Mouse (Mus musculus): ENCODE results near the gene Lama5.

The Lama5 gene

DNA sequence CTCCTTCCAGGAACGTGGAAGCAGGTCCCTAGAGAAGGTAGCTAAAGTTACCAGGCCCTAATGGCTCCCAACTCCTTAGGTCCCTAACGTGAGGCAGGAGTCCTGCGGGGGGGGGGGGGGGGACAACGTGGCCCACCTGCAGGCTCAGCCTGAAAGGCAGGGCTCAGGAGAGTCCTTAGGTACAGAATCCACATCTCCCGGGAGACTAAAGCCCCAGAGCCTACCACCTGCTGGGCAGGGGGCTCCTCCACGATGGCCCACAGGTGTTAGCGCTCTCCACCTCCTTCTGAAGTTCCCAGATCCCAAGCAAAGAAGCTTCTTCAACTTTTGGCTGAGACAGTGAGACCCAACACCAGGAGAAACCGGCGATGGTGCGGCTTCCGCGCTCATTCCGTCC is 1.0 kb downstream of the Lama5 start:
- DNase-seq (ENCODE audit: low spot score): no peak

DNA sequence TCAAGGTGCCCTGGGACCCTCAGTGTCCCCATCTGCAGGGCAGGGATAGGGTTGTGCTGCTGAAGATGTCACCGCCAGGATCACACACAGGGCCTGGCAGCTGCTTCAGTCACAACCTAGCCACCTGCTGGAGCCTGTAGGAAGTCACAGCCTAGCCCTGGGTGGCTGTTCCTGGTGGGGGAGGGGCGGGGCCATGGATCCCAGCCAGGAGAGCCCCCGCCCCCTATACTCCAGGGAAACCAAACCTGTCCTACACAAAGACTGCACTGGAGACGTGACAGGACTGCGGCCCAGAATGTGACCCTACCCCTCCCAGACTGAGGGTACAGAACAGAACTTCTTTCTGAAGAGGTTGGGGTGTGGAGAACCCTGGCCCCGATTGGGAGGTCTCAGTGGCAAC is 3.4 kb downstream of the Lama5 start:
- DNase-seq (ENCODE audit: low spot score): no peak

DNA sequence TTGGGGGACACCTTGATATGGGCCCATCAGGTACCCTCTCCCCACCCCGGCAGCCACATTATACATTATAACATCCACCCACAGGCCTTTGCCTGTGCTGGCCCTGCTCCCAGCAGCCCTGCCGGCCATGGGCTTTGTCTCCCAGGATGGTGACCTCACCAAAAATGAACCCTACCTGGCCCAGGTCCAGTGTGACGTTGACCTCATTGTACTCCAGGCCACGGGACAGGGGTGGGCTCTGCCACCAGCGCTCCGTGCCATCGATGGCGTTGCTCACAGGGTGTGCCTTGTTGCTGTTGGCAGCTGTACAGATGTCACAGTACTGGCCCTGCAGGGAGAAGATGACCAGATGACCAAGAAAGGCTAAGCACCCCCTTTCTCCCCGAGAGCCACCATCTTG is 4.6 kb downstream of the Lama5 start:
- no peak for DNase-seq (ENCODE audit: low spot score)

DNA sequence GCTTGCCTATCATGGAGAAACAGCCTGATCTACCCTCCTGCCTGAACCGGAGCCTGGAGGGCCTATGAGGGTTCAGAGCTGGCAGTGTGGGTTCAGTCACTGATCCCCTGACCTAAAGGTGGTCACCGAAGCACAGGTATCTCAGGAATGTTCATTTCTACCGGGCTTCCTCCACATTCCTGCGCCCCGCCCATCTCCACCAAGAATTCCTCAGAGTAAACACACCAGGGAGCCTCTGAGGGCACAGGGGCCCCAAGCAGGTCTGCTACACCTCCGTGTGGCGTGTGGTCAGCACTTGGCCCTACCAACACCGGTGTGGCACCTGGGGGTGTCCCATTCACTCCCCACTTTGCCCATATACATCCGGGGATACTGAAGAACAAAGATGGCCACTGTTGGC is 5.5 kb downstream of the Lama5 start:
- no peak for DNase-seq (ENCODE audit: low spot score)

DNA sequence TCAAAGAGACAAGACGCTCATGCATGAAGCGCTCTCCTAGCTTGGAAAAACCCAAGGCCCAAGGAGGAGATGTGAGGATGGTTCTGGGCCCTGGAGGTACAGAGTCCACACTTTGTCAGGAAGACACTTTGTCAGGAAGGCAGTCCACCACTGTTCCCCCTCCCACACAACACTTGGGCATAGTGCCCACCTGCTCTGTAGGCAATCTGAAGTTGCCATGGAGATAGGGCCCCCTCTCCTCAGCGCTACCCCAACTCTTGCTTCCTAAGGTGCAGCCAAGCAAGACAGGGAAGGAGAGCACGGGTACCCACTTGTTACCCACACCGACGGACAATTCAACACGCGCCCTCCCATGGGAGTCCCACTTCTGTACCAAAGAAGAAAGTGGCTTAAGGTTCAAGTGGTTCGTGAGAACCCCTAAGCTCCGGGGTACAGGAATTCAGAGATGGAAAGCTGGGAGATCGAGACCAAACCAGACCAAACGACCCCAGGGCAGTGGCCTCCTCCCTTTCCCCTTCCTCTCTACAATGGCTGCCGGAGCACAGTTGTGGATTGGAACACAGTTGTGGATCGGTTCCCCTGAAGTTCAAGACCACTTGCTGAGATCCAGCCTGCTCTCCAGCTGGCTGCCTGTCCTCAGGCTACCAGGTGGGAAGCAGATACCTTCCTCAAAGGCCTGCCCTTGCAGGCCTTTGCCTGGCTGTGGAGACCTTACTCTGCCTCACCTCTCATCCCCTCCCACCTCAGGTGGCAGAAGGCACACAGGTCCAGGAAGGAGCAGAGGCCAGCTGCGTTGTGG is 6.3 kb downstream of the Lama5 start:
- no peak for DNase-seq (ENCODE audit: low spot score)

DNA sequence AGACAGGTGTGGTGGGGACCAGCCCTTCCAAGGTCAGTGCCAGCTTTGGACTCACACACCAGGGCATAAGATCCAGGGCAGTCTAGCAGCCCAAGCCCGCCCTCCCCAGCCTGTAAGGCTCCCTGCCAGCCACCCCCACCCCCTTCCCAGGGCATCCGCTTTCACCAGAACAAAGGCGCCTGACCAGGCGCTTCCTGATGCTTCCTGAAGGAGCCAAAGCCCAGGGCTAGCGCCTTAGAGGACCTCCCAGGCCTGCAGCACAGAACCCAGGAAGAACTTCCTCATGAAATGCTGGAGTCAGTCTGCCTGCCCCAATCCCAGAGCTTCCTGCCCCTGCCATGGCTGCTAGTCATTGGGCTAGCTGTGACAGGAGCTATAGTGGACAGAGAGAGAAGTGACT is 7.0 kb downstream of the Lama5 start:
- no peak for DNase-seq (ENCODE audit: low spot score)

DNA sequence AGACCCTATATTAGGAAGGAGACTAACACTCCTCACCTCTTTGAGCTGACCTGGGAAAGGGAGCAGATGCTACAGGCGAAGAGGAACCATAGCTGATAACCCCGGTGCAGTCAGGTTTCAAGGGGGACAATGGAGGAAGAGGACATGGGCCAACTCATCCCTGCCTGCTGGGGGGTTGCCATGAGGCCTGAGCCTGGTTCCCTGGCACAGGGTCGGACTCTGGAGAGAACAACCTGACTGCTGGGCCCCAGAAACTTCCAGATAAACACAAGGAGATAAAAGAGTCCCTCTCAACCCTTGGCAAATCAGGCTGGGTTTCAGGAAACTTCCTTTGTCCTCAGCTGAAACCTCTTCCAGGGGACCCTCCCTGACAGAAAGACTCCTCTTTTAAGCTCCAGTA is 7.4 kb downstream of the Lama5 start:
- DNase-seq (ENCODE audit: low spot score): no peak

DNA sequence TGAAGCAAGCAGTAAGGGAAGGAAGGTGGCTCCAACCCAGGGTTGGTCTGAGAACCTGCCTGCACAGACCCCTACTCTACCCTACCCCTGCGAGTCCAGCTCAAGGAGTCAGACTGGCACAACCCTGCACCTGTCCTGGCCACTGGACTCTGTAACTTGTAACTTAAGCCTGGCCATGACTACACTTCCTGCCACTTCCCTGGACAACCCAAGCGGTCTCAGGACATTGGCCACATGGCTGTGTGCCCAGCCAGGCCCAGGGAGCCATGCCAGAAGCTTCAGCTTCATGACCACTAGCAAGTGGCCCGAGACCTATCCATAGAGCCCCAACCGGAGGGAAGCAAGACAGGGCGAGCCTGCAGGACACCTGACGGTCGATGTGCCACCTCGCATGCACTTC is 8.1 kb downstream of the Lama5 start:
- DNase-seq (ENCODE audit: low spot score): no peak

DNA sequence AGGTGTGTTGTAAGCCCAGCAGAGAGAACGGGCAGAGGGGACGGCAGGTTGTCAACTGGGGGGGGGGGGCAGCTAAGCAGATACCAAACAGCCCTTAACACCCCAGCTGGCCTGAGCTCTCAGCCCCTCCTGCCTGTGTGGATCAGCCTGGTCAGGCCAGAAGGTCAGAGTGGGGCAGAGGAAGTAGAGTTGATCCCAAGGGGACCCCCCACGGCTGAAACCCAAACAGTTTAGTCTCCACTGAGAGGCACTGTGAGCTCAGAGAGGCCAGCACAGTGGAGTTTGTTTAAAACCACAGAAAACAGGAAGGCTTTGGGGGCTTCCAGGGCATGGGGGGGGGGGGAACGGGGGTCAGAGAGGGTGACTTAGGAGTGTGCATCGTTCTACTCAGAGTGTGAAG is 8.7 kb downstream of the Lama5 start:
- no peak for DNase-seq (ENCODE audit: low spot score)

DNA sequence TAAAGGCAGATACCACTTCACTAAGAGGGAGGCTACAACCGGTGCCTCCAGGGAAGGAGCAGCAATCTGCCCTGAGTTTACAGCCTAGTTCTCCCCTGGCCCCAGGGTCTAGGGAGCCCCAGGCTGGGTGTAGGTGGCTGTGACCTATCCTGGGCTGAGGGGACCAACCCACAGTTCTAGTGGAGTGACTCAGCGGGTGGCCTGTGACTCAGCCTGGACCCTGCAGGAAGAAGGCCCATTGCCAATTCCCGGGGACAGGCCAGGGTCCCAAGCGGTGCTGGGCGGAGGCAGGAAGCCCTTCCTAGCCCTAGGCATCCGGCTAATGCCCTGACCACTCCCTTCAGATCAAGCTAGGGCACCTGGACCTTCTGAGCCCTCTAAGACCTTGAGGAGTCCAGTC is 9.7 kb downstream of the Lama5 start:
- no peak for DNase-seq (ENCODE audit: low spot score)

DNA sequence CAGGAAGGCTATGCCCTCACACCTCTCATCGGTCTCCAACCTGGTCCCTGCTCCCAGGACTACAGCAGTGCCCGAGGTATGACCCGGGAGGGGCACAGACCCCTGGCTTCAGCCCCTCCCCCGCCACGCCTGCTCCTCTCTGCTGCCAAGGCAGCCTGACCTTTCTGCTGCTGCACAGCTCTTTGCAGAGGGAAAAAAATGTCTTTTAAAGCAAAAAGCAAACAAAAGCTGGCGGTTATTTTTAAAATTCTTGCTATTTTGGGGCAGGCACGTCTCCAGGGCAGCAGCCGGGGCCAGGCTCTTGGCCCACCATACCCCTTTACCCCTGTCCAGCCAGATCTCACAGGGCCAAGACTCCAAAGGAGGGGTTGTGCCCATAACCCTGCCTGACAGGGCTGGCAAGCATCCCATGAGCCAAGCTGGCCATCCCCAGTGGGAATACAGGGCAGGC is 10.6 kb downstream of the Lama5 start:
- DNase-seq (ENCODE audit: low spot score): no peak

DNA sequence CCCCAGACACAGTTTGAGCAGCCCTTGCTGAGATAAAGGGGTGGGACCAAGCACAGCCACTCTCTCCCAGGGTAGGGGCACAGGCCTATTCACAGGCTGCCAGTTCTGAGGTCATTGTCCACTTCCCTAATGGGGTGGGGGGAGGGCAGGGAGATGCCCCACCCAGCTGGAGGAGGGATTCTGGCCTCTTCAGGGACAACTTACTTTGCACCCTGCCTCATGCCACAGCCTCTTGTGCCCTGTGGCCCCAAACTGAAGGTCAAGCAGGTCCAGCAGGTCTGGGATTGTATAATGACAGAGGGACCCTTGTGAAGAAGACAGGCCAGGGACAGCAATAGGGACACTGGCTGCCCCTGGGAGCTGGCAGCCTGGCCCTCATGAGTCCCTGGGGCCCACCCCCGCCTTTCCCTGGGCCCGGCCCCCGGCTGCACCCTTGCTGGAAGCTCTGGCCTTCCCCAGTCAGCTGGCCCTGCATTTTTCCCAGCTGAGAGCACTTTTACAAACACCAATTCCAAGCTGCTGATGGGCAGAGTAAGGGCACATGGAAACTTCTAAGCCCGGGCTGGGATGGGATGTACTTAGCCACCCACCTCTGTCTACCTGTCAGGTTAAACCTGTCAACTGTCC is 11.2 kb downstream of the Lama5 start:
- no peak for DNase-seq (ENCODE audit: low spot score)

DNA sequence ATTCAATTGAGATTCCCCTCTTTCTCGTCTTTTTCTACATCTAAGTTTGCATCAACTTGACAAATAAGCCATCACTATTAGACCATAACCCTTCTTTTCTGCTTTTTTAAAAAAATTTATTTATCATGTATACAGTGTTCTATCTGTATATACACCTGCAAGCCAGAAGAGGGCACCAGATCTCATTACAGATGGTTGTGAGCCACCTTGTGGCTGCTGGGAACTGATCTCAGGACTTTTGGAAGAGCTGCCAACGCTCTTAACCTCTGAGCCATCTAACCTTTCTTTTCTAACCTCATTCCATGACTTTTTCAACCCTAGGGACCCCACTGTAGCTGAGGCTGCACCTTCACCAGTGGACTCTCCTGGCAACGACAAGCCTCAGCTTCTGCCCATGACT is 13.4 kb downstream of the Lama5 start:
- no peak for DNase-seq (ENCODE audit: low spot score)

DNA sequence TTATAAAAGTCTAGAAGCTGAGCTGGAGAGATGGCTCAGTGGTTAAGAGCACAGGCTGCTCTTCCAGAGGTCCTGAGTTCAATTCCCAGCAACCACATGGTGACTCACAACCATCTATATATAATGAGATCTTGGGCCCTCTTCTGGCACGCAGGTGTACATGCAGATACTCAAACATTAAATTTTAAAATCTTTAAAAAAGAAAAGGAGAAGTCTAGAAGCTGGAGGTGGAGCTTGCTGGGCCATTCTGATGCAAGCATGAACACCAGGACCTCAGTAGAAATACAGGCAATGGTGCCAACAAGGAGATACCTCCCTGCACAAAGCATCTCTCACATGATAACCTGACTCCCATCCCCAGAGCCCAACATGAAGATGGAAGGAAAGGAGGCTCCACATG is 16.7 kb downstream of the Lama5 start:
- no peak for DNase-seq (ENCODE audit: low spot score)

DNA sequence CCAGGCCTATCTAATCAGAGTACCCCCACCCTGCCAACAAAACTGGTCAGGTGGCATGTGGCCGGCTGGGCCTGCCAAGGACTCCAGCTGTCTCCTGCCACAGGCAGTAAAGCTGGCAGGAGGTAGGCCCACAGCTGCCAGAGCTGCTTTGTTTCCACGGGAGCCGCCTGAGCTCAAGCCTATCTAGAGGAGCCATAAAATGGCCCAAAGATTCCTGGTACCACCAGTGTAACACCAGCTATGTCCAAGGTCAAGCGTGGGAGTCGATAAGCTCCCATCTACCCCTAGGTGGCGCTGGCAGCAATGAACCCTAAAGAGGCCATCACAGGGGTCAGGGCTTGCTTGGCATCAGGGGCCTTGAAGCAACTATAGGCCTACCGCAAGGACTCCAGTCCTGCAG is 17.8 kb downstream of the Lama5 start:
- DNase-seq (ENCODE audit: low spot score): no peak

DNA sequence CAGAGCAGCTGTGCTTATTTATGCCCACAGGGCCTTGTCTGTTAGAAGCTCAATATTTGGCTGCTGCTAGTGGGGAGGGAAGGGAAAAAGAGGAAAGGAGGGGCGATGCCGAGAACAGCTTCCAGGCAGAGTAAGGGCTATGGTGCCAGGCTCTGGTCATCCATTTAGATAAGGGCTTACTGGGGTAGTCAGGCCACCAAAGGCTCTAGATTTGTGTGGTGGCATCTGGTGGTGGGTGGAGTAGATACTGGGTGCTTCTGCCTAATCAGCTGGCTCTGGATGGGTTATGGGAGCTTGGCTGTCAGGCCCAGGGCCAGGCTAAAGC is 19.7 kb downstream of the Lama5 start:
- DNase-seq (ENCODE audit: low spot score): no peak

DNA sequence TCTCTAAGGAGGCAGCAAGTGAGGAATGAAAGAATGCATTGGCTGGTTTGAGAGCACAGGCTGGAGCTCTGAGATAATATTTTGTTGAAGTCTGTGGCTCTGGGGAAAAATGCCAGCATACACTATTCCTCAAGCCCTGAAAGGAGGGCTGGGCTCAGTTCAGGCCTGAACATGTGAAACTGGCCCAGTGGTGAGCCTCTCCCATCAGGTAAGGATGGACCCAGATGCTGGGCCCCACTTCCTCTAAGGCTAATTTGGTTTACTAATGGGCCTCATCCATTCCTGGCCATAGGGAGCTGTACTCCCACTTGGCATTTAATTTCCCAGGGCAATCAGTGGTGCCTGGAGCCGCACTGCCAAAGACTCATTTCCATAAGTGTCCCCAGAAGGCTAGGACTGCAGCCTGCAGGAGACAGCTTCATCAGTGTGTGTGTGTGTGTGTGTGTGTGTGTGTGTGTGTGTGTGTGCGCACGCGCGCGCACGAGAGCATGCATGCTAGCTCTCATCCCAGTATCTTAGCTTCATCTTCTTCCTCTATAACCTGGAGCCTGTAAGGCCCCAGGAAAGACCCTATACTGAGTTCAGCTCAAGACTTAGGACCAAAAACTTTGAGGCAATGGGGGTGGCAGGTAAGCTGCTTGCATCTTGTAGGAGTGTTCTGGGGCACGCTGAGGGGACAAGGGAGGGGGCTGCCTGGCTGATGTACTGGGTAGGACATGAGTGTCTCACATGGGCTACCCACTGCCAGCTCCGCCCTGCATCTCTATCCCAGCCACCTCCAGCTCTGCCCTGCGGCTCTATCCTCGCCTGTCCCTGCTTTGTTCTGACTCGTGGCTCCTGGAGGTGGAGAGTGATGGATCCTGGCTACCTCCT is 20.3 kb downstream of the Lama5 start:
- DNase-seq (ENCODE audit: low spot score): no peak

DNA sequence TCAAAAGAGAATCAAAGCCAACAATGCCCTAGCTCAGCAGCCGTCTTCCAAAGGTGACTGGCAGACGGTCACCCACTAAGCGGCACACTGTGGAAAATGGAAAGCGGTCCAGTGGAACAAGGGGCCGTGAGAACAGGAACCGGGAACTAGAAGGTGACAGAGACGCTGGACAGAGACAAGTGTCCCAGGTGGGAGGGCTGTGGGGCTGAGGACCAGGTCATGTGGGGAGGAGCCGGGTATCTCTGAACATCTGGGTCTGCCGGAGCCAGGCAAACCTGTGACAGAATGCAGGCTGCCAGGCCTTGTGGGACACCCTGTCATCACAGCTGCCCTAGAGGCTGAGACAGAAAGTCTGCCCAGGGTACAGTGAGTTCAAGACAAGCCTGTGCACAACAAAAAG is 21.2 kb downstream of the Lama5 start:
- DNase-seq (ENCODE audit: low spot score): no peak

DNA sequence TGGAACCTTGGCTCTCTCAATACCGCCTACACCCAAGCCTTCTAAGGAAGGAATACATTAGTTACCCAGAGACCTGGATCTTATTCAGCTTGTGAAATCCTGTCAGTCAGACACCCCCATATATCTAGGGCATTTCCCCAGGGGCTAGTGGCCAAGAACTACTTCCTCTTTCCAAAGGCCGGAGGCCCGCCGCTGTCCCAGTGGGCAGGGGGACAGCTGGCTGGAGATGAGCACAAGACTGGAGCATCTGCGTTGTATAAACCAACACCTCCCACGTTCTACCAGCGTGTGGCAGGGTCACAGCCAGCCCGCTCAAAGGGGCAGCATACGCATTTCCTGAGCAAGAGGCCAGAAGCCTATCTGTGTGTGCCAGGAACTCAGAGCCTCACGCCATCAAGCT is 22.9 kb downstream of the Lama5 start:
- DNase-seq (ENCODE audit: low spot score): no peak

DNA sequence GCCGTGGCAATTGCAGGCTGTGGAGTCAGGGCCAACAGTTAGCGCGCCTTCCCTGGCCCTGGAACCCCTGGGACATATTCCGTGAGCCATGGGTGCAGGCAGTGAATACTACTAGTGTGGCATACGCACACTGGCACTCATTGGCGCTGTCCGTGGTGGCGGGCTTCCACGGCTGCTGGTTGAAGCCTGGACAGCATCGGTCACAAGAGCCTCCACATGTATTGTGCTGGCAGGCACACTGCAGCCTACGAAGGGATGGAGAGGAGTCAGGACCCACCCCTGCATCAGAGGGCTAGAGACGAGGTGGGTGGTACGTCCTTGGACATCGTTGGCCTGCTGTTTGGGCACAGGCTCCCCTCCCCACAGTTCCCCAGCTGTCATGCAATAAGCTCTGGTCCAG is 23.4 kb downstream of the Lama5 start:
- DNase-seq (ENCODE audit: low spot score): no peak

DNA sequence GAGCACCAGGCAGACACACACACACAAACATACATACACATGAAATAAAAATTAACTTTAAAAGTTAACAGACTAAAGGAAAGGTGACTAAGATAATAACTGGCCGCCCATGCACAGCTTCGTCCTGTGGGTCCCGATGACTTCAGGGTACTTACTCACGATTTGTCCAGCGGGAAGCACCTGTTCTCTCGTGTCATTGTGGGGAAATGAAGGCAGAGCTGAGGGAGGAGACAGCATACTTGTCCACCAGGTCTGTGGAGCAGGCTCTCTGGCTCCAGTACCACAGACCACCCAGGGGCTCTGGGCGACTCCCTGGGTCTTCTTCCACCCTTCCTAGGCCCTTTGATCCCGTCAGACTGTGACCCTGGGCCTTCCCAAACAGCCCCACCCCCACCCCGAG is 24.4 kb downstream of the Lama5 start:
- DNase-seq (ENCODE audit: low spot score): no peak

DNA sequence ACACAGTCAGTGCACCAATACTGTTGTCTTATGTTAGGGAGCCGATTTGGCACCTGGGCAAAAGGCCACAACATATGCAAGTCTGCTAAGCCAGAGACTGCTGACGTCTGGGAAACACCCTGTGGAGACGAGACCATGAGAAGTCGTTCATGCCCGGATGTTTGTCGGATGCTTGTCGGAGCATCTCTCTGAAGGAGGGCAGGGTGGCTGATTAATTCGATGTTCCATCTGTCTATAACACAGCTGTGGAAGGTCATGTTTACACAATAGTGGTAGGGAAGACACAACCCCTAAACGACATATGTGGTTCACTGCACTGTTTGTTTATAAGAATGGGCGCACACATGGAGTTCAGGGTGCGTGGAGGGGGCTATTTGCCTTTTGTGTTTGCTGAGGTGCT is 25.0 kb downstream of the Lama5 start:
- DNase-seq (ENCODE audit: low spot score): no peak

DNA sequence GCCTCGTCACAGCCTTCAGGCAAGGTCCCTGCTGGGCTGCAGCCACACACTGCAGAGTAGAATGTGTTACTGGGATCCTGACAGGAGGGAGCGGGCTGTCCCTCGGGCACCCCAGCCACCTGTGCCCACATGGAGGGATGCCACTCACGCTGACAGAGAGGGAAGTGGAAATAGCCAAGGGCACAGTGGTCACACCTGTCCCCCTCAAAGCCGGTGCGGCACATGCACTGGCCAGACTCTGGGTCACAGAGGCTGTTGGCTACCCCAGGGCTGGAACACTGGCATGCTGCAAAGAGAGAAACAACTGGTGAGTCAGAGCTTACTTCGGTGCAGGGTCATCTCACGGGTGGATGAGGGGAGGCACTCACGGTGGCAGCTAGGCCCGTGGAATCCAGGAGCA is 26.9 kb downstream of the Lama5 start:
- no peak for DNase-seq (ENCODE audit: low spot score)

Measured in T-cell, adult 2 months (primary cell).